Mouse (Mus musculus) embryo, embryonic 9.5 days (tissue): ENCODE measurements around the gene Adamts10.

ENCODE experiments used
- DNase-seq: peaks from one replicate; pipeline ENCODE4 v3.0.0-alpha.2; 2017; ENCODE audit errors: extremely low spot score

Gene Adamts10

GRCm38 (mm10) chr17:33554536-33554935 lies 30.5 kb downstream of the Adamts10 start:
- no peak for DNase-seq

DNA sequence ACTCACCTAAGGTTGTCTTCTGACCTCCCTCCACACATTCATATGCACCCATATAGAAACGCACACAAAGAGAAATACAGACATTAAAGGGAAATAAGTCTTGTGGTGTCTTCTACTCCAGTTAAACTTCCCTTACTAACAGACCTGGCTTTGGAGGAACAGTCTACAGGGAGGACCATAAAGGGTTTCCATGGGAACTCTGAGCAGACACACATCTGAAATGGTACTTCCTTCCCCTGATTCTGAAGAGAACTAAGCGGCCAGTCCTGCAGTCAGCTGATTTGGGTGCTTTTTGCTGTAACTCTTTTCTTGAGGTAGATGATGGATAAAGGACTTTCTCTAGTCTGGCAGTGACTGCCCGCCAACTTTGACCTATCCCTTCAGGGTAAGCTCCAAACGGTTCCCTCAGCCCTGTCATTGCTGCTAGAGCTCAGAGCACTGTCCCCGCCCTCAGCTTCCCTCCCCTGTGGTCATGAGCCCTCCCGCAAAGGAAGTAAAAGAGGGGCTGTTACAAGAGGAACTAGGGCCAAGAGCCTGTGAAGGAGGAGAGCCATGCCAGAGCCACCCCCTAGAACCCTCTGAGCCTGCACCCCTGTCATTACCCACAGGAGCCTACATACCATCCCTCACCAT lies 31.3 kb downstream of the Adamts10 start, which contains the start of gene Myo1f:
Gene Myo1f, plus strand, starts transcription at position 485 of the 633 bp plus-strand sequence.
- no peak for DNase-seq

- DNase-seq, result no peak
Measured at GRCm38 (mm10) chr17:33557922-33558321, 33.9 kb downstream of the Adamts10 start.

- no peak for DNase-seq
Measured at GRCm38 (mm10) chr17:33563527-33564076, 39.6 kb downstream of the Adamts10 start.

DNA sequence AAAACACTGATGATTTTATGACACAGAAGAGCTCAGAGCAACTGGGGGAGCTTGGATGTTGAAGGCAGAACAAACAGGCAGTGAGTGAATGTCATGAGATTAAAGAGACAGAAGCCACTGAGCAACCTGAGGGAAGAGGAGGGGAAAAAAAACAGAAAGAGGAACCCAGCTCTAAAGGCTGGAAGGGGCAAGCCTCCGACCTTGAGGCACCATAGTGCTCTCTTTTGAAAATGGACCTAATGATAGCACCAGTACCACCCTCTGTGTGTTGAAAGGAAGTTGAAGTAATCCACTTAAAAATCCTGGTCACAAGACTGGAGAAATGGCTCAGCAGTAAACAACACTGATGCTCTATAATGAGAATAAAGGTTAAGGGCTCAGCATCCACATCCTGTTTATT lies 40.6 kb downstream of the Adamts10 start:
- DNase-seq, result no peak

- DNase-seq, result no peak
Measured at GRCm38 (mm10) chr17:33566182-33566581, 42.2 kb downstream of the Adamts10 start.

GRCm38 (mm10) chr17:33584061-33584460 lies 60.1 kb downstream of the Adamts10 start:
- no peak for DNase-seq

DNA sequence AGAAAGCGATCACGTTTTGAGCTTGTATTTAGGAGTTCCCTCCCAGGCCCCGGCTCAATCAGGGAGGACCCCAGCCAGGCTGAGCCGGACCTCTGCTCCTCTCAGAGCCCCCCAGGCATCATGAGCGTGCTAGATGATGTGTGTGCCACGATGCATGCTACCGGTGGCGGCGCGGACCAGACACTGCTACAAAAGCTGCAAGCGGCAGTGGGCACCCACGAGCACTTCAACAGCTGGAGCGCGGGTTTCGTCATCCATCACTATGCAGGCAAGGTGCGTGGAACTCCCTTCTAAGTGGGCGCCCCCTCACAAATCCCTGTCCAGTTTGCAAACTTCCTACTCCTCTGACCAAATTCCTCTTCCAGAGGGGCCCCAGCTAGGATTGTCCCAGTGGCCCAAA lies 62.0 kb downstream of the Adamts10 start:
- DNase-seq, result no peak

GRCm38 (mm10) chr17:33597271-33597670 lies 73.3 kb downstream of the Adamts10 start:
- no peak for DNase-seq

- no peak for DNase-seq
Measured at GRCm38 (mm10) chr17:33598506-33598905, 74.5 kb downstream of the Adamts10 start.

GRCm38 (mm10) chr17:33599836-33600475 lies 76.0 kb downstream of the Adamts10 start:
- no peak for DNase-seq

DNA sequence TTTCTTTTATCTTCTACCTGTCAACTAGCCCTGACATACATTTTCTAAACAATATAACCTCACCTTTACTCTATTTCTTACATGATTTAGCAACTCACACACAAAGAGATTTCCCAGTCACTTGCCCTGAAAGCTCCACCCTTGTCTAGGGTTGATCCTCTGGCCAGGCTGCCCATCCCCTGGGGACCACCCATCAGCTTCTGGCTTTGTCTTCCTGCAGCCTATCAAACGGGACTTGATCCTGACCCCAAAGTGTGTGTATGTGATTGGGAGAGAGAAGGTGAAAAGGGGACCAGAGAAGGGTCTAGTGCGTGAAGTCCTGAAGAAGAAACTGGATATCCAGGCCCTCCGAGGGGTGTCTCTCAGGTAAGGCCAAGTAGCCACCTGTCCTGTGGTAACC lies 76.8 kb downstream of the Adamts10 start:
- no peak for DNase-seq

DNA sequence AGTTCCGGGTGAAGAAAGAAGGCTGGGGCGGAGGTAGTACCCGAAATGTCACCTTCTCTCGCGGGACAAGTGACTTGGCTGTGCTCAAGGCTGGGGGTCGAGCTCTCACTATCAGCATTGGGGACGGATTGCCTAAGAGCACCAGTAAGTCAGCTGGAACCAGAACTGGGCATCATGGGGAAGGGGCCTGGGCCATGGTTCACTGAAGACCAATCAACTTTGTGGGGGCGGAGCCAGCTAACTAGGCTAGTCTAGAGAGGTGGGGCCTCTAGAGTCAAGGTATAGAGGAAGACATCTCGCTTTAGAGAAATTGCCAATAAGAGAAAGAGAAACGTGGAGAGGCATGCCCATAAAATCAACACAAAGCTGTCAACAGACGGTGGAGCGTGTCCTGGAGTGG lies 77.9 kb downstream of the Adamts10 start:
- no peak for DNase-seq
